9 mouse cellular contexts compared by ENCODE assay signal in genomic region chr2:129084959-129085358, GRCm38 (mm10). TPM values are rescaled to one million over a fixed set of nuclear protein-coding genes. Genes with fewer than 3 reads are reported as not detected.
DNase-seq lines count a peak whose midpoint lies in the region; ATAC-seq lines count a peak whose summit lies in the region.
"Had no signal": no experiment of that assay in that cellular context is flagged by ENCODE, and none has a peak within 500 bp of the region (broad histone marks: within the 10 kb centered on the region; RNA-seq: fewer than 3 reads in every experiment).

No protein-coding gene starts in this region.

- no peak for ATAC-seq in intestine, embryonic 14.5 days (replicated peaks; ENCODE audit: low FRiP score, low TSS enrichment, low read depth)
- ATAC-seq in intestine, embryonic 15.5 days: no peak

- peak; percentile 69 for DNase-seq in intestine, embryonic 14.5 days (ENCODE audit: low spot score)
- DNase-seq in CD4-positive, CD25-positive, alpha-beta regulatory T cell, adult 2 months (ENCODE audit: low read depth, low spot score): peak; percentile 70
- DNase-seq in R1 (ENCODE audit: low read depth, low spot score): peak; percentile 50
- DNase-seq in induced T-regulatory cell, adult 2 months (ENCODE audit: low read depth): peak; percentile 69
- DNase-seq in thymus, postnatal 25 days: peak; percentile 27
- DNase-seq in frontal cortex, postnatal 10 days (ENCODE audit: low spot score in 2 of 2): no peak

- H3K27ac ChIP-seq in intestine, embryonic 14.5 days (ENCODE audit: low read depth): no peak overlapping the region
- no peak overlapping the region for H3K27ac ChIP-seq in intestine, embryonic 15.5 days
- H3K27ac ChIP-seq: embryonic facial prominence, embryonic 15.5 days had no signal

- H3K36me3 ChIP-seq in intestine, embryonic 14.5 days (ENCODE audit: control insufficient read depth, insufficient read depth, low read length): peaks cover 56% of the 10 kb centered on the region
- peaks cover 6% of the 10 kb centered on the region; the same call in 1 of the 2 replicates for H3K36me3 ChIP-seq in intestine, embryonic 15.5 days

- H3K4me1 ChIP-seq in intestine, embryonic 14.5 days (replicated peaks; ENCODE audit: control insufficient read depth, insufficient read depth, low read length): no peaks in the 10 kb centered on the region
- H3K4me1 ChIP-seq in intestine, embryonic 15.5 days (replicated peaks): no peaks in the 10 kb centered on the region
- H3K4me1 ChIP-seq: embryonic facial prominence, embryonic 15.5 days had no signal

- H3K9ac ChIP-seq in intestine, embryonic 14.5 days (ENCODE audit: low read length): no peak overlapping the region
- no peak overlapping the region for H3K9ac ChIP-seq in intestine, embryonic 15.5 days
- H3K9ac ChIP-seq: embryonic facial prominence, embryonic 15.5 days had no signal

- WGBS in intestine, embryonic 14.5 days: 67% methylated on average over 2 of the region's 2 CpGs
- WGBS in intestine, embryonic 15.5 days: 54% methylated on average over 2 of the region's 2 CpGs

- no peak overlapping the region for H3K4me3 ChIP-seq in intestine, embryonic 14.5 days (ENCODE audit: low read depth, low read length)
- H3K4me3 ChIP-seq in intestine, embryonic 15.5 days (replicated peaks): no peak overlapping the region
- H3K4me3 ChIP-seq: embryonic facial prominence, embryonic 15.5 days had no signal

- no peaks in the 10 kb centered on the region for H3K27me3 ChIP-seq in intestine, embryonic 14.5 days (replicated peaks; ENCODE audit: control insufficient read depth, insufficient read depth, low read length)
- H3K27me3 ChIP-seq in intestine, embryonic 15.5 days (replicated peaks): no peaks in the 10 kb centered on the region
- H3K27me3 ChIP-seq: embryonic facial prominence, embryonic 15.5 days had no signal

- H3K4me2 ChIP-seq in intestine, embryonic 14.5 days (ENCODE audit: low read length): no peak overlapping the region
- no peak overlapping the region for H3K4me2 ChIP-seq in intestine, embryonic 15.5 days (replicated peaks)
- H3K4me2 ChIP-seq: embryonic facial prominence, embryonic 15.5 days had no signal

- 0 out of 2 replicates have a peak, but pooled peaks cover 2% of the 10 kb centered on the region for H3K9me3 ChIP-seq in intestine, embryonic 14.5 days (ENCODE audit: control insufficient read depth, low read length)
- H3K9me3 ChIP-seq in intestine, embryonic 15.5 days: no peaks in the 10 kb centered on the region
- H3K9me3 ChIP-seq: embryonic facial prominence, embryonic 15.5 days had no signal

RNA-seq across cellular contexts. Expression of gene Polr1b, which starts 15.8 kb away (rescaled TPM):
- polyA plus RNA-seq in intestine, embryonic 14.5 days (2014; fragmentation: Nextera tagmentation; extraction: Ambion mirVana): 23.2 and 31.7 TPM in 2 replicates
- 28.6 and 29.0 TPM in 2 replicates for polyA plus RNA-seq in intestine, embryonic 15.5 days (2015; fragmentation: Nextera tagmentation; extraction: Ambion mirVana)

RNA-seq across cellular contexts. Expression of gene Ttl, which starts 19.2 kb away (rescaled TPM):
- 16.2 and 17.5 TPM in 2 replicates for polyA plus RNA-seq in intestine, embryonic 14.5 days (2014; fragmentation: Nextera tagmentation; extraction: Ambion mirVana)
- 10.6 TPM in 2 replicates for polyA plus RNA-seq in intestine, embryonic 15.5 days (2015; fragmentation: Nextera tagmentation; extraction: Ambion mirVana)

RNA-seq across cellular contexts. Expression of gene Vinac1, which starts 37.0 kb away (rescaled TPM):
- polyA plus RNA-seq in intestine, embryonic 14.5 days (2014; fragmentation: Nextera tagmentation; extraction: Ambion mirVana): 0.09 and 0.35 TPM in 2 replicates
- 0.04 and 0.09 TPM in 2 replicates for polyA plus RNA-seq in intestine, embryonic 15.5 days (2015; fragmentation: Nextera tagmentation; extraction: Ambion mirVana)
- polyA plus RNA-seq: embryonic facial prominence, embryonic 15.5 days; liver, embryonic 16.5 days had no signal

RNA-seq across cellular contexts. Expression of gene Chchd5, which starts 44.5 kb away (rescaled TPM):
- 28.7 and 31.3 TPM in 2 replicates for polyA plus RNA-seq in intestine, embryonic 14.5 days (2014; fragmentation: Nextera tagmentation; extraction: Ambion mirVana)
- 24.5 and 25.6 TPM in 2 replicates for polyA plus RNA-seq in intestine, embryonic 15.5 days (2015; fragmentation: Nextera tagmentation; extraction: Ambion mirVana)

Comparison
In these comparisons a context has a peak if more than half of its experiments do, and no peak if none do; other contexts are left out.
1. DNase-seq: peak in intestine, embryonic 14.5 days (single experiment), CD4-positive, CD25-positive, alpha-beta regulatory T cell, adult 2 months (single experiment), R1 (single experiment), induced T-regulatory cell, adult 2 months (single experiment) and thymus, postnatal 25 days (single experiment); none in frontal cortex, postnatal 10 days (0 of 2).